Mouse (Mus musculus): ENCODE results near the gene Rhebl1. TPM values are rescaled to one million over a fixed set of nuclear protein-coding genes. Genes with fewer than 3 reads are reported as not detected.

The Rhebl1 gene
- total RNA-seq, 2 experiments from 2014 or later, result 2.1 to 2.7 TPM

Other genes with a start within 250 kb of the Rhebl1 start
- 10 to 100 TPM; 53.6 to 57.6 TPM for gene Ddx23, start 231.6 kb downstream of the Rhebl1 start, total RNA-seq (2021)
- gene Rnd1, start 217.1 kb downstream of the Rhebl1 start, total RNA-seq (2021), result 1 to 10 TPM in 1 of 2 experiments, under 1 TPM in 1; 0.49 to 1.9 TPM
- not detected for gene Ccdc65, start 186.3 kb downstream of the Rhebl1 start, total RNA-seq (2021)
- 10 to 100 TPM in 1 of 2 experiments, 1 to 10 TPM in 1; 8.0 to 13.1 TPM for gene Fkbp11, start 166.3 kb downstream of the Rhebl1 start, total RNA-seq (2021)
- gene Arf3, start 131.3 kb downstream of the Rhebl1 start, total RNA-seq (2021), result 10 to 100 TPM; 21.2 to 24.2 TPM
- gene Wnt10b, start 116.4 kb downstream of the Rhebl1 start, total RNA-seq (2021), result 1 to 10 TPM; 1.3 to 1.5 TPM
- gene Wnt1, start 104.7 kb downstream of the Rhebl1 start, total RNA-seq (2021), result not detected
- 1 to 10 TPM; 2.2 to 2.7 TPM for gene Ddn, start 85.0 kb downstream of the Rhebl1 start, total RNA-seq (2021)
- 10 to 100 TPM; 35.8 to 36.6 TPM for gene Prkag1, start 63.0 kb downstream of the Rhebl1 start, total RNA-seq (2021)
- gene Kmt2d, start 23.3 kb downstream of the Rhebl1 start, total RNA-seq (2021), result 10 to 100 TPM; 46.9 to 59.9 TPM
- 1 to 10 TPM; 3.6 to 4.0 TPM for gene Dhh, start 4.0 kb upstream of the Rhebl1 start, total RNA-seq (2021)
- 1 to 10 TPM; 8.1 to 9.9 TPM for gene Lmbr1l, start 23.7 kb upstream of the Rhebl1 start, total RNA-seq (2021)
- gene Tuba1b, start 40.0 kb upstream of the Rhebl1 start, total RNA-seq (2021), result 100 to 1,000 TPM; 188 to 204 TPM
- gene Gm49450, start 59.0 kb upstream of the Rhebl1 start, total RNA-seq (2021), result not detected
- 100 to 1,000 TPM; 171 to 195 TPM for gene Tuba1a, start 59.2 kb upstream of the Rhebl1 start, total RNA-seq (2021)
- gene Tuba1c, start 135.4 kb upstream of the Rhebl1 start, total RNA-seq (2021), result 10 to 100 TPM; 31.9 to 39.8 TPM
- gene Prph, start 160.6 kb upstream of the Rhebl1 start, total RNA-seq (2021), result 1 to 10 TPM; 1.7 to 2.0 TPM
- gene Troap, start 180.0 kb upstream of the Rhebl1 start, total RNA-seq (2021), result 1 to 10 TPM; 2.5 to 4.6 TPM
- not detected for gene C1ql4, start 193.3 kb upstream of the Rhebl1 start, total RNA-seq (2021)
- under 1 TPM in 1 of 2 experiments, not detected in 1; 0.50 TPM for gene Dnajc22, start 198.6 kb upstream of the Rhebl1 start, total RNA-seq (2021)
- 10 to 100 TPM; 12.3 to 14.5 TPM for gene Spats2, start 231.4 kb upstream of the Rhebl1 start, total RNA-seq (2021)